Mouse (Mus musculus): Measurements from ENCODE around the gene Svs4. TPM values are rescaled to one million over a fixed set of nuclear protein-coding genes. Genes with fewer than 3 reads are reported as not detected.

Gene Svs4
- not detected for total RNA-seq (2023)

DNA sequence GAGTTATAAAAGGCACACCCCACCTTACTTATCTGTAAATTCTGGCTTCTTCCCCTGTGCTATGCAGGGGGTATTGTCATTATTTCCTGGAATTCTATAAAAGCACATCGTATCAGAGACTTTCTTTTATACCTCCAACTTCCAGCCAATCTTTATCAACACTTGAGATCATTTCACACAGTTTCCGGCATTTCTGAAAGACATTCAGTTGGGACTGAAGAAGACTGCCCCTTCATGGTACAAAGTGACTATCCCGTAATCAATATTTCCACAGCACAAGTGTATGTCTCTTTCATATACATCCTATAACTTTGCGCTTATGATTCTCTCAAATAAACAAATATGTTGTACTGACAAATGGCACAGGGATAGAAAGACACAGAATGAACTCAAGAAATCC is at the start of gene Svs4:
TSS of gene Svs4 (minus strand) at position 101 of the 400 bp plus-strand sequence.

DNA sequence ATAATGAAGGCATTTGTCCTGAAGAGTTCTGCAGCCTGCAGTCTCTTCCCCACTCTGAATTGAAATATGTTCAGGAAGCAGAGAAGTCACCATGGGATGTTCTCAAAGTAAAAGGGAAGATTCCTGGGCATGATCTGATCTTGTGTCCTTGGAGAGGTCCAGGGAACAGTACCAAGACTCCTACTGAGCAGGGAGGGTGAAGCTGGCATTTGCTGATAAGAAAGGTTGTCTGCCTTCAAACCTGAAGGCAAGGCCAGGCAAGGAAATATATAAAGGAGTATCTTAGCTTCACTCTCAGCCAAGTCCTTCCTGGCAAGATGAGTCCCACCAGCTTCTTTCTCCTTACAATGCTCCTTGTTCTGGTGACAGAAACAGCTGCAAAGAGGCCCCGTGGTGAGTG is 38.2 kb upstream of the Svs4 start, which contains the start of gene Svs6:
TSS of gene Svs6 (plus strand) at position 301 of the 400 bp plus-strand sequence.

DNA sequence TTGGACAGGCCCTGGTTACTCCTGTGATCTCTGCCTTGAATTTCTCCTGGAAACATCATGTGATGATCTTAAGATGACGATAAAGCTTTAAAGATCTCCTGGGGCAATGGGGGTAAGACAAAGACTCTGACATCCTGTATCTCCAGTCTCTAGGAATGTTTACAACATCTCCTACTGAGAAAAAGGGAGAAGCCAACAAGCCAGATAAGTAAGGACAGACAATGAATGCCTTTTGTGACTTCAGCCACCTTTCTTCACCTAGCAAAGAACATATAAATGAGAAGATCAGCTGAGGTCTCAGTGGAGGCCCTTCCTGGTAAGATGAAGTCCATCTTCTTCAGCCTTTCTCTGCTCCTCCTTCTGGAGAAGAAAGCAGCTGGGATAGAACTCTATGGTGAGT is 10.7 kb upstream of the Svs4 start, which contains the start of gene Svs3a:
TSS of gene Svs3a (plus strand) at position 301 of the 400 bp plus-strand sequence.

DNA sequence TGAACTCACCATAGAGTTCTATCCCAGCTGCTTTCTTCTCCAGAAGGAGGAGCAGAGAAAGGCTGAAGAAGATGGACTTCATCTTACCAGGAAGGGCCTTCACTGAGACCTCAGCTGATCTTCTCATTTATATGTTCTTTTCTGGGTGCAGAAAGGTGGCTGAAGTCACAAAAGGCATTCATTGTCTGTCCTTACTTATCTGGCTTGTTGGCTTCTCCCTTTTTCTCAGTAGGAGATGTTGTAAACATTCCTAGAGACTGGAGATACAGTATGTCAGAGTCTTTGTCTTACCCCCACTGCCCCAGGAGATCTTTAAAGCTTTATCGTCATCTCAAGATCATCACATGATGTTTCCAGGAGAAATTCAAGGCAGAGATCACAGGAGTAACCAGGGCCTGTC is 21.7 kb downstream of the Svs4 start, which contains the start of gene Svs3b:
TSS of gene Svs3b (minus strand) at position 101 of the 400 bp plus-strand sequence.

DNA sequence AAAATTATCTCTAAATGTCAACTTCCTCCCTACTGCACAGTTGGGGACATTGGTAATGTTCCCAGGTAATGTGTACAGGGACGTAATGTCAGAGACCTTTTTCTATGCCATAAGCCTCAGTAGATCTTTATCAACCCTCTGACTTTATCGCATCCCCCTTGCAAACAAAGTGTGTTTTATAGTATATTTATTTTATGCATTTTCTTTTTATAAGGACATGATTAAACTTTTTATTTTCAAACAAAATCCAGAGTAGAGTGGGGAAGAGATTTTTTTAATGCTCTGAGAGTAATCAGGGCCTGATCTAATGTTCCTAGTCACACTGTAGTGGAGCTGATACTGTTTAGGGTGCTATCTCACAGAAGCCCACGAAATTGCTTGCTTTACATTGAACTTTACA is 39.9 kb downstream of the Svs4 start, which contains the start of gene Svs2:
TSS of gene Svs2 (minus strand) at position 101 of the 400 bp plus-strand sequence.

Other genes with a start within 250 kb of the Svs4 start
- 100 to 1,000 TPM; 149 to 157 TPM for gene Stk4, start 208.1 kb downstream of the Svs4 start, total RNA-seq (2023)
- gene Tomm34, start 207.3 kb downstream of the Svs4 start, total RNA-seq (2023) = 10 to 100 TPM; 40.4 to 47.2 TPM
- gene Kcns1, start 107.3 kb downstream of the Svs4 start, total RNA-seq (2023) = not detected
- not detected for gene Wfdc5, start 95.7 kb downstream of the Svs4 start, total RNA-seq (2023)
- gene Wfdc12, start 87.9 kb downstream of the Svs4 start, total RNA-seq (2023) = not detected
- gene Wfdc15a, start 78.3 kb downstream of the Svs4 start, total RNA-seq (2023) = not detected
- gene Wfdc15b, start 56.8 kb downstream of the Svs4 start, total RNA-seq (2023) = not detected
- not detected for gene Svs2, start 40.0 kb downstream of the Svs4 start, total RNA-seq (2023)
- not detected for gene Svs3b, start 21.8 kb downstream of the Svs4 start, total RNA-seq (2023)
- gene Svs3a, start 10.8 kb upstream of the Svs4 start, total RNA-seq (2023) = not detected
- gene Svs6, start 38.3 kb upstream of the Svs4 start, total RNA-seq (2023) = not detected
- gene Svs5, start 54.3 kb upstream of the Svs4 start, total RNA-seq (2023) = not detected
- 100 to 1,000 TPM; 492 to 509 TPM for gene Slpi, start 110.6 kb upstream of the Svs4 start, total RNA-seq (2023)
- not detected for gene Rbpjl, start 124.7 kb upstream of the Svs4 start, total RNA-seq (2023)
- not detected for gene Matn4, start 126.7 kb upstream of the Svs4 start, total RNA-seq (2023)
- gene Sdc4, start 165.4 kb upstream of the Svs4 start, total RNA-seq (2023) = 1 to 10 TPM; 1.3 to 1.4 TPM
- gene Sys1, start 178.5 kb upstream of the Svs4 start, total RNA-seq (2023) = 10 to 100 TPM; 26.3 to 27.8 TPM
- gene Gm20458, start 182.5 kb upstream of the Svs4 start, total RNA-seq (2023) = 1 to 10 TPM in 1 of 2 experiments, not detected in 1; 1.7 TPM
- gene Trp53tg5, start 195.3 kb upstream of the Svs4 start, total RNA-seq (2023) = not detected
- 1 to 10 TPM; 2.1 to 2.7 TPM for gene Dbndd2, start 207.6 kb upstream of the Svs4 start, total RNA-seq (2023)
- 10 to 100 TPM; 51.9 to 55.3 TPM for gene Pigt, start 219.1 kb upstream of the Svs4 start, total RNA-seq (2023)

All from neutrophil, adult 83 days (primary cell).